Mouse (Mus musculus) limb, embryonic 10.5 days (tissue): ENCODE measurements around the gene Plcb4. TPM values are rescaled to one million over a fixed set of nuclear protein-coding genes. Genes with fewer than 3 reads are reported as not detected.

Experiments
- DNase-seq: peaks from one replicate; pipeline ENCODE4 v3.0.0-alpha.2; 2017; ENCODE audit warnings: low spot score
- H3K27ac ChIP-seq: fragments of 300-500 bp; sonication (generic); 2 replicates; pipeline ENCODE4 v1.5.1; 2016; ENCODE audit warnings: mild to moderate bottlenecking
- H3K27me3 ChIP-seq: fragments of 300-500 bp; sonication (generic); 2 replicates; pipeline ENCODE4 v1.6.1; 2016; ENCODE audit warnings: low read depth, mild to moderate bottlenecking; ENCODE audit not compliant: poor library complexity, severe bottlenecking
- H3K36me3 ChIP-seq: fragments of 300-500 bp; sonication (generic); 2 replicates; pipeline ENCODE4 v1.6.1; 2016; ENCODE audit warnings: mild to moderate bottlenecking, moderate library complexity
- H3K4me1 ChIP-seq: fragments of 300-500 bp; sonication (generic); 2 replicates; pipeline ENCODE4 v1.6.1; 2016
- H3K4me3 ChIP-seq: fragments of 300-500 bp; sonication (generic); 2 replicates; pipeline ENCODE4 v1.5.1; 2016; ENCODE audit warnings: mild to moderate bottlenecking, moderate library complexity
- H3K9me3 ChIP-seq: fragments of 300-500 bp; sonication (generic); replicated peaks from 2 replicates; pipeline ENCODE4 v1.6.1; 2016; ENCODE audit warnings: mild to moderate bottlenecking
- WGBS: fragments of 180-500 bp; shearing (Covaris S2); methylation state at CpG from one replicate; pipeline ENCODE4 v1.1.7; 2016; 5-methylcytosine and 5-hydroxymethylcytosine counted together
- polyA plus RNA-seq: library from polyadenylated mRNA; unstranded; fragments of >200 nt; fragmentation: Nextera tagmentation; extraction: Ambion mirVana; gene quantifications from 2 replicates; pipeline ENCODE4 v1.2.1, GENCODE M21; 2016

Gene Plcb4
- polyA plus RNA-seq, 1 experiment from 2014 or later, result 10.7 TPM

DNA sequence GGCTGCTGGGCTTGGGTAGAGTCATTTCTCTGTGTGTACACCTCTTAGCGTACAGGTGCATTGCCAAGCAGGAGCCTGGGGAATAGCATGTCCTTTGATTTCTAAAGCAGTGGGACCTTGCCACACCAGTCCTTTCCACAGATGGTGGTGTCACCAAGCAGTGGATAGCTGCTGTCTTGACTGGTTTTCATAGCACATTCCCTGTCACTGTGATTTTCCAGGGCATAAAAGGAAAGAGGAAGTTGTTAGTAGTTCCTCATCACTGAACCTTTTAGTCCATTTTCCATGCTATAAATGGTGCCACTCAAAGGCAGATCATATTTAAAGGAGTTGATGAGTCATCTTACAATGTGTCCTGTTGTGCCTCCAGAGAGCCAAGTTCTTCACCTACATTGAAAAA is 165.9 kb downstream of the Plcb4 start:
- Histone ChIP-seq H3K4me1 (peaks cover 14% of the 10 kb centered on the region), H3K9me3 (no peaks in the 10 kb centered on the region), H3K36me3 (no peaks in the 10 kb centered on the region), H3K27ac (no peak overlapping the region), H3K4me3 (no peak overlapping the region), H3K27me3 (no peaks in the 10 kb centered on the region)
- WGBS, result 90% methylated on average over 1 of the region's 1 CpGs
- no peak for DNase-seq

DNA sequence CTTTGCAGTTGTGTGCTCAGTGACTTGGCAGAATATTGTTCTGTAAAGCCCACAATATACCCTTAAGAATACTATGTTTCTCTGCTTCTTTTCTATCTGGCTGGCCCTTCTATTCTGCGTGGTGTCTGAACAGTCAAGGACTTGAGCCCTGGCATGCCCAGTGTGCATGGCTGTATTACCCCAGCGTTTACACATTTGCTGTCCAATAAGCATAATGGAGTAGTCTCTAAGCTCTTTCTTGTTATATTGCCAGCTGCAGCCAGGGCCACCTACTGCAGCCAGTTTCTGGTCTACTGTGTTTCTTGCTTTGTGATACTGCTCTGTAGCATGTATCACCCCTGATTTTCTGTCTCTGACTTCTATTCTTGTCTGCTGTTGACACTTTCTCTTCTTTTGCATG is 166.8 kb downstream of the Plcb4 start:
- Histone ChIP-seq H3K27me3 (no peaks in the 10 kb centered on the region), H3K4me1 (peaks cover 12% of the 10 kb centered on the region), H3K9me3 (no peaks in the 10 kb centered on the region), H3K4me3 (no peak overlapping the region), H3K36me3 (no peaks in the 10 kb centered on the region), H3K27ac (no peak overlapping the region)
- DNase-seq, result no peak
- 91% methylated on average over 2 of the region's 2 CpGs for WGBS

DNA sequence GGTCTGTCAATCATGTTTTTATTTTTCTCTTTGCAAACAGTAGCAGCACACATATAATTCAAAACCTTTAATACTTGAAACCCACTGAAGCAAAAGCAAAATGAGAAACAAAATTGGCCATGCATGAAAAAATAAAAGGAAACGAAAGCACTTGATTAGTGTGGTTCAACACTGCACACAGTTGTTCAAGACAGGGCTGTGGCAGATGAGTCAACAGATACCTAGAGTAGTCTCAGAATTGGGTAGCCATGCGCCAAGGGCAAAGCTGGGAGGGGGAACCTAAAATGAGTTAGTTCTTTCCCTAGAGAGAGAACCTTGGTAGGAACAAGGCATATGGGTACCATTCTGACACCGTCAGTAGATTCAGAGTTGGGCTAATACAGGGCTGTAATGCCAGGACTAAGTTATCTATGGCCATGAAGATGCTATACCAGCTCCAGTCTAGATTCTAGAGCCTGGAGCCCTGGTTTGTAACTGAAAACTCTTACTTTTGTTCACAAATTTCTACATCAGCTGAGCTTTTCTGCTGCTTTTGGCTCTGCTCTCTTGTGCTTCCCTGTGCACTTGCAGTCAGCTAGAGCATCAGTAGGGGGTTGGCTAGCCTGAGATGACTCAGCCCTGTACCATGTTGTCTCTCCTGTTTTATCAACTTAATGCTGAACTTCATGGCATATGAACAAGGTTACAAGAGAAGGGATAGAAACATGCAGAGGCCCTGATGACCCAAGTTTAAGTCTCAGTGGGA is 168.0 kb downstream of the Plcb4 start:
- WGBS, result 91% methylated on average over 3 of the region's 3 CpGs
- no peak overlapping the region for H3K4me3 ChIP-seq
- DNase-seq, result no peak
- H3K9me3 ChIP-seq, result no peaks in the 10 kb centered on the region
- no peaks in the 10 kb centered on the region for H3K36me3 ChIP-seq
- H3K27ac ChIP-seq, result no peak overlapping the region
- peaks cover 9% of the 10 kb centered on the region for H3K4me1 ChIP-seq
- no peaks in the 10 kb centered on the region for H3K27me3 ChIP-seq

DNA sequence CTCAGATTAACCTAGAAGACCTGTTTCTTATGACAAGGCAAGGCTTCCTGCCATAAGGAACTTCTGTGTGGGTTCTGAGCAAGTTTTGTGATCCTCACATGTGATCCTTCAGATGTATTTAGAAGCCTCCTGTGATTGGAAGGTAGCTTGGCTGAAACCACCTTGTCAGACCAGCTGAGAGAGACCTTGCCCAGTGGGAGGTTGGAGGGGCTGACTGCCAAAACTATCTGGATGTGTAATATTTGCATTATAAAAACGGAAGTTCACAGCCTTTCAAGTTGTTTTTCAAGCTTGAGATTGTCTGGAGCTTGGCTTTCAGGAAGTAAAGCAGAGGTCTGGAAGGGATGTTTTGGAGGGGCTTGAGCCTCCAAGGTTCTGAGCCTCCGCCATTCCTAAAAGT is 169.6 kb downstream of the Plcb4 start:
- H3K4me1 ChIP-seq, result peaks cover 9% of the 10 kb centered on the region
- DNase-seq, result no peak

DNA sequence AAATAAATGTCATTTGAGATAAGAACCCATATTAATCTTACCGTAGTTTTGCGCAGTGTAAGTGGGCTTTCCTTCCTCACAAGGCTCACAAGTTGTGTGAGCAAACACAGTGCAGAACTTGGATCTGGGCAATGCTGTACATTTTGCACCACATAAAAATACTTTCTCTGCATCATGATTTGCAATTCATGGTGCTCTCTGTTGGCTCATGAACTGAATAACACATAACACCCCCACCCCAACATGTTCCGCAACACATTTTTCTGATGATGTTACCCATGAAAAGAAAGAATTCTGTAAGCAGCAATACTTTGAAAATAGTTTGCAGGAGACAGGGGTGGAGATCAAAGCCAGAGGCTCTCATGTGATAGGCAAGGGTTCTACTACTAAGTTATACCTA is 174.9 kb downstream of the Plcb4 start:
- Histone ChIP-seq H3K4me3 (no peak overlapping the region), H3K9me3 (no peaks in the 10 kb centered on the region), H3K36me3 (no peaks in the 10 kb centered on the region), H3K27ac (no peak overlapping the region), H3K4me1 (peaks cover 9% of the 10 kb centered on the region), H3K27me3 (no peaks in the 10 kb centered on the region)
- no peak for DNase-seq
- WGBS, result 98% methylated on average over 3 of the region's 3 CpGs

More for the DNA sequence above, 169.6 kb downstream of the Plcb4 start:
- no peaks in the 10 kb centered on the region for H3K27me3 ChIP-seq
- H3K4me3 ChIP-seq, result no peak overlapping the region
- no peaks in the 10 kb centered on the region for H3K9me3 ChIP-seq
- H3K27ac ChIP-seq, result no peak overlapping the region
- H3K36me3 ChIP-seq, result no peaks in the 10 kb centered on the region
- 74% methylated on average over 2 of the region's 2 CpGs for WGBS

DNA sequence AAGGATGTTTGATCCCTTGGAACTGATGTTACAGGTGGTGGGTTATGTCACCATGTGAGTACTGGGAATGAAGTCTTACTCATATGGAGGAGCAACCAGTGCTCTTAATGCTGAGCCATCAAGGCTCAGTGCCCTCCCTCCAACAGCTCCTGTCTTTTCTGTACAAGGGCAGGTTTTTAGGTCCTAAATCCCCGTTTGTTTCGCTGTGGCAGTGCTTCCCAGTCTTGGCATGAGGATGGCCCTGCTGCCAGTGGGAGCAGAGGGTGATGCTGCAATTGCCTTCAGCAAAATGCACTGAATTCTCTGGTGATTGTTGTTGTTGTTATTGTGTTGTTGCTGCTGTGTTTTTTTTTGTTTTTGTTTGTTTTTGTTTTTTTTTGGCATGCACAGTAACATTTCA is 175.6 kb downstream of the Plcb4 start:
- 81% methylated on average over 2 of the region's 2 CpGs for WGBS
- Histone ChIP-seq H3K9me3 (no peaks in the 10 kb centered on the region), H3K4me1 (peaks cover 2% of the 10 kb centered on the region; the same call in 1 of the 2 replicates), H3K4me3 (no peak overlapping the region), H3K27ac (no peak overlapping the region), H3K27me3 (no peaks in the 10 kb centered on the region), H3K36me3 (no peaks in the 10 kb centered on the region)
- DNase-seq, result no peak

DNA sequence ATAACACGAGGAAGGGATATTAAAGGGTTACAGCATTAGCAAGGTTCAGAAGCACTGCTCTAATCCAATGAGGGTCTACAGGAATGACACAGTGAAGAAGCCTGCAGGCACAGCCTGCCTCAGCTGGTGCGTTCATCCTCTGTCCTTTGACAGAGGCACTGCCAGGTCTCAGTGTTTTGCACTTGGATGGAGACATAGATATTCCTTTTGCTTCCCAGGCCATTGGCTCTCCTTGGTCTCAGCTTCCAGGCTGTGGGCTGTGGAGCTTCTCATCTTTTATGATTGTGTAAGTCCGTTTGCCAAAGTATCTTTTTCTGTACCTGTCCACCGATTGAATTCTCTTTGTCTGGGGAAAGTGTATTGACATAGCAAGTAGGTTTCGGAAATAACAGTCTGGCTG is 177.1 kb downstream of the Plcb4 start:
- DNase-seq, result no peak
- Histone ChIP-seq H3K9me3 (no peaks in the 10 kb centered on the region), H3K27ac (no peak overlapping the region), H3K4me1 (no peaks in the 10 kb centered on the region), H3K4me3 (no peak overlapping the region), H3K27me3 (no peaks in the 10 kb centered on the region), H3K36me3 (no peaks in the 10 kb centered on the region)
- WGBS, result 90% methylated on average over 5 of the region's 5 CpGs

DNA sequence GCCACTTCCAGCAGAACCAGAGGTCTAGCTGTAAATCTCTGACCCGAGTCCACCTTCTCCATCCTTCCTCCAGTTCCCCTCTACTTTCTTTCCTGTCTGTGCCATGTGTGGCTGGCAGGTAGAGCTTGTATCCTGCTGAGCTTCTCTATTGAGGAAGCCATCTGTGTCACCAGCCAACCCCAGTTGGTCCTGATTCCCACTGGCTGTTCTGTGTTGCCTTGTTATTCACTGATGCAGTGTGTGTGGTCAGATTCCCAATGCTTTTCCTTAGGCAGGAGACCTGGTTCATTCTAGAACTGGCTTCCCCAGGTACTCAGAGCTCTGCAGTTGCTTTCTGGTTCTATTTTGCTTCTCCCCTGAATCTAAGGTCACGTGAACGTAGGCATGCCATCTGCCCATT is 177.6 kb downstream of the Plcb4 start:
- H3K4me1 ChIP-seq, result no peaks in the 10 kb centered on the region
- 88% methylated on average over 3 of the region's 3 CpGs for WGBS
- H3K4me3 ChIP-seq, result no peak overlapping the region
- H3K36me3 ChIP-seq, result no peaks in the 10 kb centered on the region
- no peaks in the 10 kb centered on the region for H3K27me3 ChIP-seq
- no peak overlapping the region for H3K27ac ChIP-seq
- DNase-seq, result no peak
- H3K9me3 ChIP-seq, result no peaks in the 10 kb centered on the region

DNA sequence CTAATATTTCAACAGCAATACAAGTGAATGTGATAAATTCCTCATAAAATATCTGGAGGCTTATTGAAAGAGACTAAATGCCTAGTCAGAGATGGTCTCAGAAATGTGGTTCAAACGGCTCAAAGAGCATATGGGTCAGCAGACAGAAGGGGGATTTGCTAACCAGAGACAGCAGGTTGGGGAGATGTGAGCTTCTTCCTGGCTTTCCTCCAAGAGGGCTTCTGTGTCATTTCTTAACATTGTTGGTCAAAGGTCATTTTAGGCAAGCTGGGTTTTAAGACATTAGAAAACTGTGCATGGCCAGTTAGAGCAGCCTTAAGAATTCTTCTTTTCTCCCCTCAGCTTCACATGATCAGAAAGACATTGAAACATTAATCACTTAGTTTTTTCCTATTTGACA is 178.9 kb downstream of the Plcb4 start:
- no peaks in the 10 kb centered on the region for H3K4me1 ChIP-seq
- H3K27ac ChIP-seq, result no peak overlapping the region
- no peaks in the 10 kb centered on the region for H3K9me3 ChIP-seq
- no peaks in the 10 kb centered on the region for H3K27me3 ChIP-seq
- H3K4me3 ChIP-seq, result no peak overlapping the region
- no peak for DNase-seq
- H3K36me3 ChIP-seq, result no peaks in the 10 kb centered on the region
- 85% methylated on average over 1 of the region's 1 CpGs for WGBS

DNA sequence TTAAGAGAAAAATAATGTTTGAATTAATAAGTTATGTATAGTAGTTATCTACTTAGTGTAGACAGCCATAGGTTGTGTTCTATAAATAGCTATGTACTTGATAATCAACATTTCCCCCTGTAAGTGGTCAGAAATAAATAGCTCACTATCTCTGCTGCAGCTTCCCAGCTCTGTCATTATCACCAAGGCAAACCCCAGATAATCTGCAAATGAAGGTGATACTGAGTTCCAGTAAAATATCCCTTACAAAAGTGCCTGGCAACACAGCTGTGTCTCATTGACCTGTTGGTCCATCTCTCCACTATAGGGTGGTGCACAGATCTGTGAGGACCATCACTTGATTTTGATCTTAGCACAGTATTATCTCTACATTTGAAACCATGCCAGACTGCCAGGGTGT is 179.3 kb downstream of the Plcb4 start:
- no peaks in the 10 kb centered on the region for H3K4me1 ChIP-seq
- no peak overlapping the region for H3K4me3 ChIP-seq
- H3K9me3 ChIP-seq, result no peaks in the 10 kb centered on the region
- no peaks in the 10 kb centered on the region for H3K27me3 ChIP-seq
- no peaks in the 10 kb centered on the region for H3K36me3 ChIP-seq
- no peak overlapping the region for H3K27ac ChIP-seq
- DNase-seq, result no peak

DNA sequence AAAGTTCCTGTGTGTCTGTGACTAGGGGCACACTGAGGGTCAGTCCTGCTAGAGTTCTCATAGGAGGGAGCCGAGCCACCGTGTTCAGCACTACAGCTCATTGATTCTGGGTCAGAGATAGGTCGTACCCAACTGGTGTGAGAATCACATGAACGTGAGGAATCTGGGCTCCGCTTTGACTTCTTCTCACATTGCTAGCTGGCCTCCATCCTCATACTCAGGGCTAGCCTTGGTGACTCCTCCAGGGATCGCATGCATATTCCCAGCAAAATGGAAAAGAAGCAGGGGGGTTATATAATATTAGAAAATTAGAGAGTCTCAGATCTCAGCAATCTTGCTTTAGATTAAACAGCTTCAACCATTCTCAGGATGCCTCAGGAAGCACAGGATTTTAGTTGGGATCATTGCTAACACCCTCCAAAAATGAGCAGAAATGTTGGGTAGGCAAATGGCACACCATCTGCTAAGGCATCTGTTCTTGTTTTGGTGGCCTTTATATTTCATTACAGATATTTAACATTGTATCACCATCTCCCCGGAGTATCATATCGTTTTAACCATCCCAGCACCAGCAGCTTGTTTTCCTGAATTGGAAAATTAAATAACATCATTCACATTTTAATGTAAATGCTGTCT is 180.0 kb downstream of the Plcb4 start:
- Histone ChIP-seq H3K4me3 (no peak overlapping the region), H3K36me3 (no peaks in the 10 kb centered on the region), H3K4me1 (no peaks in the 10 kb centered on the region), H3K9me3 (no peaks in the 10 kb centered on the region), H3K27me3 (no peaks in the 10 kb centered on the region), H3K27ac (no peak overlapping the region)
- no peak for DNase-seq
- 78% methylated on average over 8 of the region's 8 CpGs for WGBS

DNA sequence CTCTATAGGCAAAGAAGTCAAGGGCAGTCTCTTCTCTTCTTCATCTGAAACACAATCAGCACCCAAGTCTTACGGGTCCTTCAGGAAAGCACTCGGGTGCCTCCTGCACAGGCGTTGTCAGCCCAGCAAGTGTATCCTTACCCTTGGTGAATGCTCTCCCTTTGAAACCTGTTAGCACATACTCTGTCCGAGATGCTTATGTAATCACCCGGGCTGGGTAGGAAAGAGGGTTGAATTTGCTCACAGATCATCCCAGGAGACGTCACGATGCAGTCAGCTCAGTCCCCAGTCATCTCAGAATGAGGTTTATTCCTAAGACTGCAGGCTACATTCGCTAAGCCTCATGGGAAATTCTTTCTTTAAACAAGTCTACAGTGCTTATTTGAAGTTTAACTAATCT is 184.9 kb downstream of the Plcb4 start:
- H3K4me1 ChIP-seq, result no peaks in the 10 kb centered on the region
- no peaks in the 10 kb centered on the region for H3K27me3 ChIP-seq
- no peaks in the 10 kb centered on the region for H3K9me3 ChIP-seq
- 87% methylated on average over 8 of the region's 8 CpGs for WGBS
- no peaks in the 10 kb centered on the region for H3K36me3 ChIP-seq
- no peak overlapping the region for H3K4me3 ChIP-seq
- no peak overlapping the region for H3K27ac ChIP-seq
- no peak for DNase-seq

DNA sequence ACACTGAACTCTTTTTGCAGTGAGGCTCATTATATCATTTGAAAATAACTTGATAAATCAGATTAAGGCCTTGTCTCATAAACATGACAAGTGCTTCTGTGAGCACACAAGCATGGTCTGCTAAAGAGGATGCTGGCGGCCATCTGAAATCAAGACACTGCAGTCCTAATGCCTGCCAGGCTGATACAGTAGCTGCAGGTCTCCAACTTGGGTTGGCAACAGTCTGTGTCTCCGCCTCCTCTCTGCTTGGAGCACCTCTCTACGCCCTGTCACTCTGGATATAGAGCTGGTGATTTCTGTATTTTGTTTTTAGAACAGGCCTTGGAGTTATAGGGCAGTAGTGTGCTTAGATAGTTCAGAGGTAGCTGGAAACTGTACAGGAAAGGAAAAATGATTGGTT is 188.1 kb downstream of the Plcb4 start:
- H3K36me3 ChIP-seq, result no peaks in the 10 kb centered on the region
- no peak for DNase-seq
- H3K4me1 ChIP-seq, result no peaks in the 10 kb centered on the region
- no peaks in the 10 kb centered on the region for H3K9me3 ChIP-seq
- no peak overlapping the region for H3K27ac ChIP-seq
- 89% methylated on average over 3 of the region's 3 CpGs for whole genome bisulfite sequencing
- no peak overlapping the region for H3K4me3 ChIP-seq
- no peaks in the 10 kb centered on the region for H3K27me3 ChIP-seq

DNA sequence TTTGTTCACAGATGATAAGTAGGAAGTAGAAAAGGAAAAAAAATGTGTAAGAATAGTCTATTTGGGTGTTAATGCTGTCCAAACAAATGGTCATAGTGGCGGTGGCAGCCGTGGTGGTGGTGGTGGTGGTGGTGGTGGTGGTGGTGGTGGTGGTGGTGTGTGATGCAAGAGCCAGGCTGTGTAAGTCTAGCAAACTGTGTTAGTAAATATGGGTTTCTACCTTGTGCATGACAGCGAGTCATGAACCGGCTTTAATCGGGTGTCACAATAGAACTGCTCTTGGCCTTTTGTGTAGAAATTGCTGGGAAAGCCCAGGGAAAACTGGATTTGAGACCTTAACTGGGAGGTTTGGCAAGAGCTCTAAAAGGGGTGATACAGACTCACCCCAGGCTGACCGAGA is 188.9 kb downstream of the Plcb4 start:
- Histone ChIP-seq H3K36me3 (no peaks in the 10 kb centered on the region), H3K4me1 (no peaks in the 10 kb centered on the region), H3K27me3 (no peaks in the 10 kb centered on the region), H3K9me3 (no peaks in the 10 kb centered on the region), H3K27ac (no peak overlapping the region), H3K4me3 (no peak overlapping the region)
- 88% methylated on average over 6 of the region's 6 CpGs for WGBS
- DNase-seq, result no peak
